9 mouse cellular contexts compared by ENCODE assay signal in the genomic region with DNA sequence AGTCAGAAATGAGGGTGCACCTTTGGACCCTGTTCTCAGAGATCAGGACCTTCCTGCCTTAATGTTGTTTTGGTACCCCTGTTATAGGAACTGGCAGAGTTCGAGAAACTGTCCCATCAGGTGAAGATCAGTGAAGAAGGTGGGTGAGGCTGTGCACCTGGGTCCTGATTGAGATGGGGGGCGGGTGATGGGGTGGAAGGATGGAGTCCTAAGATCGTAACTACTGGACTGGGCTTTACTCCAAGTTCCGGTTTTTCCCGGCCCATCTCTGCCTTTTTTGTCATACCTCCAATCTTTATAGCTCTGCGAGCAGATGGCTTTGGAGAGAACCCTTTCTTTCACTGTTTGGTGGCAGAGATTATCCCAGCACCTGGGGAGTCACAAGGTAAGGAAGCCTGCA. TPM values are rescaled to one million over a fixed set of nuclear protein-coding genes. Genes with fewer than 3 reads are reported as not detected.
DNase-seq lines count a peak whose midpoint lies in the region; ATAC-seq and TF ChIP-seq lines count a peak whose summit lies in the region.
"Had no signal": no experiment of that assay in that cellular context is flagged by ENCODE, and none has a peak within 500 bp of the region (broad histone marks: within the 10 kb centered on the region; RNA-seq: fewer than 3 reads in every experiment).

No protein-coding gene starts in this region.

- peaks cover 3% of the 10 kb centered on the region for H3K4me1 ChIP-seq in bone marrow macrophage, adult 2 months (ENCODE audit: control insufficient read depth, insufficient read depth, low read length)
- peaks cover 9% of the 10 kb centered on the region for H3K4me1 ChIP-seq in heart, embryonic 16.5 days (ENCODE audit: control insufficient read depth, insufficient read depth, low read length)
- H3K4me1 ChIP-seq in liver, embryonic 15.5 days (replicated peaks), result peaks cover 42% of the 10 kb centered on the region

- peak overlapping the region; percentile 85 for H3K4me2 ChIP-seq in heart, embryonic 16.5 days (ENCODE audit: low read depth, low read length)
- peak overlapping the region; percentile 83 for H3K4me2 ChIP-seq in liver, embryonic 15.5 days

- H3K9me3 ChIP-seq in heart, embryonic 16.5 days (replicated peaks; ENCODE audit: control insufficient read depth, low read length), result no peaks in the 10 kb centered on the region
- no peaks in the 10 kb centered on the region for H3K9me3 ChIP-seq in liver, embryonic 15.5 days (replicated peaks)

- no peak for TF ChIP-seq POLR2A in bone marrow macrophage, adult 2 months (IDR thresholded peaks at IDR 0.05; ENCODE audit: borderline replicate concordance, low read depth, low read length)

- 34% methylated on average over 6 of the region's 6 CpGs for WGBS in heart, embryonic 16.5 days
- 46% methylated on average over 6 of the region's 6 CpGs for WGBS in liver, embryonic 15.5 days (ENCODE audit: insufficient replicate concordance)

- no peaks in the 10 kb centered on the region for H3K36me3 ChIP-seq in heart, embryonic 16.5 days (ENCODE audit: control insufficient read depth, insufficient read depth)
- H3K36me3 ChIP-seq in liver, embryonic 15.5 days (replicated peaks), result no peaks in the 10 kb centered on the region

- no peak overlapping the region for H3K27ac ChIP-seq in bone marrow macrophage, adult 2 months (ENCODE audit: insufficient read depth, low read depth, low read length)
- no peak overlapping the region for H3K27ac ChIP-seq in heart, embryonic 16.5 days (ENCODE audit: low read length)
- H3K27ac ChIP-seq in liver, embryonic 15.5 days (replicated peaks), result no peak overlapping the region

- DNase-seq in heart, adult 11 months, result peak; percentile 92
- no peak for DNase-seq in heart, postnatal 14 days
- no peak for DNase-seq in thymus, postnatal 0 days (ENCODE audit: low spot score)
- DNase-seq in thymus, postnatal 36 days, result no peak
- DNase-seq in ovary, postnatal 10 days (ENCODE audit: low spot score), result no peak

- ATAC-seq in heart, embryonic 16.5 days (replicated peaks; ENCODE audit: extremely low read depth, insufficient read depth, low FRiP score), result peak; percentile 23; the same call in 1 of the 2 replicates
- ATAC-seq in liver, embryonic 15.5 days (ENCODE audit: insufficient read depth), result no peak

- H3K9ac ChIP-seq in heart, embryonic 16.5 days (ENCODE audit: low read length), result peak overlapping the region; percentile 91
- peak overlapping the region; percentile 59 for H3K9ac ChIP-seq in liver, embryonic 15.5 days

- TF ChIP-seq CTCF in bone marrow macrophage, adult 2 months (IDR thresholded peaks at IDR 0.05; ENCODE audit: low read depth, low read length), result no peak

- H3K4me3 ChIP-seq in bone marrow macrophage, adult 2 months (ENCODE audit: insufficient read depth, low read length), result peak overlapping the region; percentile 65
- peak overlapping the region; percentile 83 for H3K4me3 ChIP-seq in heart, embryonic 16.5 days (ENCODE audit: low read length)
- peak overlapping the region; percentile 62 for H3K4me3 ChIP-seq in liver, embryonic 15.5 days (replicated peaks)

- H3K27me3 ChIP-seq in heart, embryonic 16.5 days (ENCODE audit: control insufficient read depth, insufficient read depth, low read length), result no peaks in the 10 kb centered on the region
- H3K27me3 ChIP-seq in liver, embryonic 15.5 days, result peaks cover 7% of the 10 kb centered on the region; the same call in 1 of the 2 replicates

- intact Hi-C loops in heart, postnatal 14 days (cut with DNase I), result no loop called here

RNA-seq across cellular contexts. Expression of gene Sat2, which starts 0.6 kb away (rescaled TPM):
- 1 to 10 TPM; 1.6 to 2.5 TPM for total RNA-seq in heart, postnatal 14 days (2021)
- polyA plus RNA-seq in bone marrow macrophage, adult 2 months (2012; ENCODE audit: insufficient read depth, insufficient read length, missing spikeins), result 2.5 and 4.3 TPM in 2 replicates
- 13.0 and 13.8 TPM in 2 replicates for polyA plus RNA-seq in heart, embryonic 16.5 days (2015; fragmentation: Nextera tagmentation; extraction: Ambion mirVana)
- 10.2 and 11.1 TPM in 2 replicates for polyA plus RNA-seq in liver, embryonic 15.5 days (2015; fragmentation: Nextera tagmentation; extraction: Ambion mirVana)
- 3.5 and 4.3 TPM in 2 replicates for polyA plus RNA-seq in thymus, postnatal 0 days (2015; fragmentation: Nextera tagmentation; extraction: Ambion mirVana)
- total RNA-seq: CH12.LX had no signal

RNA-seq across cellular contexts. Expression of gene Shbg, which starts 4.7 kb away (rescaled TPM):
- total RNA-seq in heart, postnatal 14 days (2021), result not detected
- not detected in 2 replicates for polyA plus RNA-seq in bone marrow macrophage, adult 2 months (2012; ENCODE audit: insufficient read depth, insufficient read length, missing spikeins)
- polyA plus RNA-seq in heart, embryonic 16.5 days (2015; fragmentation: Nextera tagmentation; extraction: Ambion mirVana), result 0.20 TPM in 1 of 2 replicates, not detected in the other
- polyA plus RNA-seq in liver, embryonic 15.5 days (2015; fragmentation: Nextera tagmentation; extraction: Ambion mirVana), result 26.6 and 27.2 TPM in 2 replicates
- polyA plus RNA-seq in thymus, postnatal 0 days (2015; fragmentation: Nextera tagmentation; extraction: Ambion mirVana), result 0.13 TPM in 1 of 2 replicates, not detected in the other
- total RNA-seq: CH12.LX had no signal

RNA-seq across cellular contexts. Expression of gene Fxr2, which starts 10.4 kb away (rescaled TPM):
- total RNA-seq in heart, postnatal 14 days (2021), result 10 to 100 TPM; 69.2 to 71.6 TPM
- 54.1 and 64.6 TPM in 2 replicates for polyA plus RNA-seq in bone marrow macrophage, adult 2 months (2012; ENCODE audit: insufficient read depth, insufficient read length, missing spikeins)
- polyA plus RNA-seq in heart, embryonic 16.5 days (2015; fragmentation: Nextera tagmentation; extraction: Ambion mirVana), result 22.1 and 25.4 TPM in 2 replicates
- 7.3 and 9.7 TPM in 2 replicates for polyA plus RNA-seq in liver, embryonic 15.5 days (2015; fragmentation: Nextera tagmentation; extraction: Ambion mirVana)
- polyA plus RNA-seq in thymus, postnatal 0 days (2015; fragmentation: Nextera tagmentation; extraction: Ambion mirVana), result 18.4 and 26.6 TPM in 2 replicates

RNA-seq across cellular contexts. Expression of gene Atp1b2, which starts 16.7 kb away (rescaled TPM):
- 10 to 100 TPM; 31.8 to 31.9 TPM for total RNA-seq in heart, postnatal 14 days (2021)
- polyA plus RNA-seq in bone marrow macrophage, adult 2 months (2012; ENCODE audit: insufficient read depth, insufficient read length, missing spikeins), result not detected in 2 replicates
- 22.3 and 25.6 TPM in 2 replicates for polyA plus RNA-seq in heart, embryonic 16.5 days (2015; fragmentation: Nextera tagmentation; extraction: Ambion mirVana)
- 14.1 and 14.7 TPM in 2 replicates for polyA plus RNA-seq in liver, embryonic 15.5 days (2015; fragmentation: Nextera tagmentation; extraction: Ambion mirVana)
- polyA plus RNA-seq in thymus, postnatal 0 days (2015; fragmentation: Nextera tagmentation; extraction: Ambion mirVana), result 1.7 and 1.8 TPM in 2 replicates
- total RNA-seq: CH12.LX had no signal

RNA-seq across cellular contexts. Expression of gene Sox15, which starts 32.7 kb away (rescaled TPM):
- not detected for total RNA-seq in heart, postnatal 14 days (2021)
- not detected in 2 replicates for polyA plus RNA-seq in bone marrow macrophage, adult 2 months (2012; ENCODE audit: insufficient read depth, insufficient read length, missing spikeins)
- polyA plus RNA-seq in heart, embryonic 16.5 days (2015; fragmentation: Nextera tagmentation; extraction: Ambion mirVana), result not detected in 2 replicates
- polyA plus RNA-seq in liver, embryonic 15.5 days (2015; fragmentation: Nextera tagmentation; extraction: Ambion mirVana), result not detected in 2 replicates
- 0.15 and 0.22 TPM in 2 replicates for polyA plus RNA-seq in thymus, postnatal 0 days (2015; fragmentation: Nextera tagmentation; extraction: Ambion mirVana)

Comparison
In these comparisons a context has a peak if more than half of its experiments do, and no peak if none do; other contexts are left out.
1. RNA of gene Shbg, which starts 4.7 kb away (polyA plus RNA-seq): 26.6 to 27.2 TPM in liver, embryonic 15.5 days; 0.20 TPM in heart, embryonic 16.5 days, 0.13 TPM in thymus, postnatal 0 days and not detected in bone marrow macrophage, adult 2 months; every median in the first group is over 10 times any median in the second.
2. Peak in every context shown above with its lines, with median percentiles within 50 percentile points of each other: H3K4me3 ChIP-seq.